Mouse (Mus musculus) myocyte (in vitro differentiated cells): Measurements from ENCODE around the gene Enpp7. TPM values are rescaled to one million over a fixed set of nuclear protein-coding genes. Genes with fewer than 3 reads are reported as not detected.

Experiments used
- H3K27me3 ChIP-seq: one replicate; pipeline ENCODE4 v1.6.1; 2011; ENCODE audit not compliant: control insufficient read depth, insufficient read depth, insufficient read length
- H3K36me3 ChIP-seq: one replicate; pipeline ENCODE4 v1.6.1; 2011; ENCODE audit not compliant: control insufficient read depth, insufficient read depth
- H3K4me2 ChIP-seq: one replicate; pipeline ENCODE4 v1.6.1; 2011; ENCODE audit warnings: low read depth, control low read depth
- H3K4me3 ChIP-seq: one replicate; pipeline ENCODE4 v1.5.1; 2011; ENCODE audit warnings: mild to moderate bottlenecking, control low read depth, moderate library complexity
- H3K79me2 ChIP-seq: one replicate; pipeline ENCODE4 v1.6.1; 2011; ENCODE audit not compliant: control insufficient read depth, insufficient read depth
- H3ac ChIP-seq: one replicate; pipeline ENCODE4 v1.6.1; 2011; ENCODE audit not compliant: control insufficient read depth, insufficient read length
- CEBPB ChIP-seq: IDR thresholded peaks from 2 replicates; pipeline ENCODE4 v1.6.1; 2011; ENCODE audit warnings: mild to moderate bottlenecking, moderate library complexity; ENCODE audit not compliant: poor library complexity, insufficient read depth, severe bottlenecking
- E2F4 ChIP-seq: IDR thresholded peaks from one replicate; pipeline ENCODE4 v1.6.1; 2011; ENCODE audit warnings: mild to moderate bottlenecking, control low read depth, moderate library complexity; ENCODE audit not compliant: insufficient read depth
- MAX ChIP-seq: IDR thresholded peaks from one replicate; pipeline ENCODE4 v1.6.1; 2011; ENCODE audit warnings: low read depth, mild to moderate bottlenecking, control low read depth
- MYOD1 ChIP-seq, 3 experiments: IDR thresholded peaks; one replicate each; pipeline ENCODE4 v1.6.1; 2011; ENCODE audit warnings: control low read depth in 2 of 3, low read depth in 2 of 3, mild to moderate bottlenecking in 2 of 3, moderate library complexity in 1 of 3; ENCODE audit not compliant: insufficient read length in 2 of 3, control insufficient read depth in 1 of 3
- MYOG ChIP-seq, 3 experiments: IDR thresholded peaks; one replicate each; pipeline ENCODE4 v1.6.1; 2011; ENCODE audit warnings: control low read depth in 2 of 3, low read depth in 2 of 3, mild to moderate bottlenecking in 2 of 3; ENCODE audit not compliant: insufficient read length in 2 of 3, control insufficient read depth in 1 of 3, insufficient read depth in 1 of 3
- POLR2A ChIP-seq: IDR thresholded peaks from one replicate; pipeline ENCODE4 v1.6.1; 2011; ENCODE audit warnings: low read depth, mild to moderate bottlenecking, control low read depth, moderate library complexity; ENCODE audit not compliant: insufficient read length
- POLR2AphosphoS2 ChIP-seq: IDR thresholded peaks from one replicate; pipeline ENCODE4 v1.6.1; 2011; ENCODE audit warnings: low read depth, control low read depth; ENCODE audit not compliant: insufficient read length
- REST ChIP-seq: IDR thresholded peaks from one replicate; pipeline ENCODE4 v1.6.1; 2011; ENCODE audit warnings: mild to moderate bottlenecking, control low read depth, moderate library complexity; ENCODE audit not compliant: insufficient read depth, insufficient read length
- SRF ChIP-seq: IDR thresholded peaks from one replicate; pipeline ENCODE4 v1.6.1; 2011; ENCODE audit warnings: low read depth; ENCODE audit not compliant: control insufficient read depth, insufficient read length
- TCF12 ChIP-seq: IDR thresholded peaks from one replicate; pipeline ENCODE4 v1.6.1; 2011; ENCODE audit warnings: mild to moderate bottlenecking, control low read depth; ENCODE audit not compliant: poor library complexity, insufficient read depth, severe bottlenecking
- TCF3 ChIP-seq: IDR thresholded peaks from one replicate; pipeline ENCODE4 v1.6.1; 2011; ENCODE audit warnings: low read depth, control low read depth; ENCODE audit not compliant: insufficient read length
- USF1 ChIP-seq: IDR thresholded peaks from one replicate; pipeline ENCODE4 v1.6.1; 2011; ENCODE audit warnings: low read depth, mild to moderate bottlenecking, control low read depth, moderate library complexity
- polyA plus RNA-seq: library from polyadenylated mRNA; unstranded; fragments of >200 nt; fragmentation: generic; extraction: Trizol; gene quantifications from one replicate; pipeline ENCODE4 v1.2.1, GENCODE M21; 2012; ENCODE audit warnings: missing spikeins

The Enpp7 gene
- polyA plus RNA-seq, 1 experiment = not detected

- no peaks in the 10 kb centered on the region for H3K36me3 ChIP-seq
- no peak for TF ChIP-seq POLR2AphosphoS2
- TF ChIP-seq POLR2A = no peak
- TF ChIP-seq MYOG (IDR thresholded peaks at IDR 0.05; ENCODE audit: control insufficient read depth in 1 of 3, insufficient read depth in 1 of 3, insufficient read length in 2 of 3, low read depth in 2 of 3) = no peak
- TF ChIP-seq CEBPB = no peak
- no peak for TF ChIP-seq TCF3
- no peak for TF ChIP-seq E2F4
- TF ChIP-seq REST = no peak
- no peak for TF ChIP-seq USF1
- TF ChIP-seq MYOD1 (IDR thresholded peaks at IDR 0.05; ENCODE audit: control insufficient read depth in 1 of 3, insufficient read length in 2 of 3, low read depth in 2 of 3) = no peak
- no peak for TF ChIP-seq SRF
- TF ChIP-seq TCF12 = no peak
- TF ChIP-seq MAX = no peak
- no peak overlapping the region for H3K4me2 ChIP-seq
- H3K27me3 ChIP-seq = peaks cover 90% of the 10 kb centered on the region
- no peaks in the 10 kb centered on the region for H3K79me2 ChIP-seq
- H3ac ChIP-seq = no peak overlapping the region
- no peak overlapping the region for H3K4me3 ChIP-seq
These were observed 22.9 kb upstream of the Enpp7 start for GRCm38 (mm10) chr11:118965078-118965477.

DNA sequence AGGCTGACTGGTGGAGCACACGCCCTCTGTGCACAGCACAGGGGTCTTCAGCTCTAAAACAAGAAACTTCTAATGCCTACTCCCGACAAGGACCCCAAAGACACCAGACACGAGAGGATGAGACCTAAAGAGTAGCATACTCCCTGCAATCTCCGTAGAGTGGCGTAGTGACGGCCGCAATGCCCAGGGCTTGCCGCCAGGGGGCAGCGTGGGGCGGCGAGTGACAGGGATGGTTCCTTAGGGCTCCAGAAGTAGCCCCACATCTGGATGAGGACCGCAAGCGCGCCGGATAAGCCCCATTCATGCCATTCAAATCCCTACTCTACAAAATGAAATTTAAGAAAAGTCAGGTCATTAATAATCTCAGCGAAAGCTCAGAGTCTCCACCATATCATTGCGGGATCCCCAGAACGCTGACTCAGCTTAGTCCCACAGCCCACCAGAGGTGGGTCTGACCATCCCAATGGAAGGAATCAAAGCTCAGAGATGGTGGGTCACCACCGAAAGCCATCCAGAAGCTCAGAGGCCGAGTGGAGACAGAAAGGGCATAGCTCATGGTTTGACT is 16.4 kb upstream of the Enpp7 start:
- TF ChIP-seq E2F4 (no peak), POLR2A (no peak), USF1 (no peak), POLR2AphosphoS2 (no peak)
- Histone ChIP-seq H3ac (no peak overlapping the region), H3K4me3 (no peak overlapping the region), H3K4me2 (no peak overlapping the region), H3K79me2 (no peaks in the 10 kb centered on the region), H3K36me3 (no peaks in the 10 kb centered on the region), H3K27me3 (peaks cover 65% of the 10 kb centered on the region)

DNA sequence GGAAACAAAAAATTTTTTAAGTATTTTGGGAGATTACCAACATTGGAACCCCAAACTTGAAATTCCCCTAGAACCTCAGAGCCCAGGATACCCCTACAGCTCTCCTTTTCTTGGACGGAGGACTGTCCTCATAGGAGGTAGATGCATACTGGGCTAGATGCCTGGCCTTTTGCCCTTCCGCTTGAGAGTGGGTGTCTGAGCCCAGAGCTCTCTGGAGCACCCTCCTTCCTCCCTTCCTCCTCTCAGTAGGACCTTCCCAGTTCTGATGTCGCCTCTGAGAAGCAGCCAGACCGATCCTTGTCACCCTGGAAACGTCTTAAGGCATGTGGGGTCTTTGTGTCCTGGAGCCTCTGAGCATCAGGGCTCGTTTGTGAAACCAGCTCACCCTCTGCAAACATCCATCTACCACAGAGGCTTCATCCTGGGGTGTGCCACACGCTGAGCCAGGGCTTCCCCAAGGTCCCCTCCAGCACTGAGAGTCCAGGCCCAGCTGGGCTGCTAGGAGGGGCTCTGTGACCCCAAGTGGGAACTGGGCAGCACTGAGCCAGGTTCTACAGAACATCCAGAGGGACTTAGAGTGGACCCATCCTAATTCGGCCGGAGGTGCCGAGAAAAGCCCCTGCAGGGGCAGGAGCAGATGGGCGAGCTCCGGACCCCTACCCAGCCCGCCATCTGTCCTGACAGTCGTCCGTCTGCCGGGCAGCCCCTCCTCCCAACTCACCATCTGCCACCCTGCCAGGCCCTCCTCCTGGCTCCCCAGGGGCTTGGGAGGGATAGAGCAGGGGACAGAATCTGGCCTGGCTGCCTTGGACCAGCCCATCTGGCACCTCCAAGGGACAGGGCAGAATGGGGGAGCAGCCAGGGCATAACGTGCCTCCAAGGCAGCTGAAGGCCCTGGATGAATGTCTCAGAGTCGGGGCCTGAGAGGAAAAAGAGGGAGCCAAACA is 15.3 kb upstream of the Enpp7 start:
- Histone ChIP-seq H3K4me3 (no peak overlapping the region), H3K27me3 (peaks cover 60% of the 10 kb centered on the region), H3K36me3 (no peaks in the 10 kb centered on the region), H3K79me2 (no peaks in the 10 kb centered on the region), H3ac (no peak overlapping the region), H3K4me2 (no peak overlapping the region)
- TF ChIP-seq TCF12 (no peak), CEBPB (no peak), MAX (no peak)

DNA sequence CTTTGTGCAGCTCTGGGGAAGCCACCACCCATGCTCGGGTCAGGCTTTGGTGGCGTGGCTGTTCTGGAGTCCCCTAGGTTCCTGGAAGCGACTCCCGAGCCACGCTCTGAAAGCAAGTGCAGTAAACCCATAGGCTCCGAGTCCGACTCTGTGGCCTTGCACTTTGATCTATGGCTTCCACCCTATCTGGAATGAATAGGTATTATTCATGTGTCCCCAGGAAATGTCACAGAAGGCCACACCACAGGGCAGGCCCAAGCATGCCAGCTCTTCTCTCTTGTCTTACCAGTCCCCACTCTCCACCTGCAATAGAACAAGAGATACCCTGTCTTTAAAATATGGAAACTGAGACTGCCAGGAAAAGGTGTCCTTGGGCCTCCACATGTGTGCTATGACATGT is 13.6 kb upstream of the Enpp7 start:
- no peaks in the 10 kb centered on the region for H3K36me3 ChIP-seq
- TF ChIP-seq MYOG (IDR thresholded peaks at IDR 0.05; ENCODE audit: control insufficient read depth in 1 of 3, insufficient read depth in 1 of 3, insufficient read length in 2 of 3, low read depth in 2 of 3) = no peak
- TF ChIP-seq POLR2A = no peak
- no peak for TF ChIP-seq TCF12
- TF ChIP-seq TCF3 = no peak
- no peak overlapping the region for H3K4me3 ChIP-seq
- H3K79me2 ChIP-seq = no peaks in the 10 kb centered on the region
- peaks cover 60% of the 10 kb centered on the region for H3K27me3 ChIP-seq
- H3K4me2 ChIP-seq = no peak overlapping the region
- no peak overlapping the region for H3ac ChIP-seq

DNA sequence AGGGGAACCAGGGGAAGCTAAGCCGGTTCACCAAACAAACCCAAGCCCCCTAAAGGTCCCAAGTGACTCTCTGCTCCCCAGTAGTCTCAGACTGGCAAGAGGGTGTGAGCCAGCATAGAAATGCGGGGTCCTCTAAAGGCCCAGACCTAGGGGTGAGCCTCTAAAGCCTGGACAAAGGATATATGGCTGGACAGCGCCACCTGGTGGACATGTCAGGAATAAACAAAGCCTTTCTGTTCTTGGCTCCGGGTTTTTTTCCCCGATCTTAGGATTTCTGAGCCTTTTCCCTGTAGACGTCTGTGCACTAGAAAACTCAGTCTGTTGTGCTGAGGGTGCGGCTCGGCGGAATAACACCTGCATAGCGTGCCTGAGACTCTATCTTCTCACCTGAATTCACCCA is 12.6 kb upstream of the Enpp7 start:
- Histone ChIP-seq H3K36me3 (no peaks in the 10 kb centered on the region), H3K4me3 (no peak overlapping the region), H3K4me2 (no peak overlapping the region), H3K79me2 (no peaks in the 10 kb centered on the region), H3ac (no peak overlapping the region), H3K27me3 (peaks cover 59% of the 10 kb centered on the region)
- TF ChIP-seq POLR2AphosphoS2 (no peak), POLR2A (no peak), CEBPB (no peak), E2F4 (no peak), TCF3 (no peak), TCF12 (no peak), MYOG (IDR thresholded peaks at IDR 0.05; ENCODE audit: control insufficient read depth in 1 of 3, insufficient read depth in 1 of 3, insufficient read length in 2 of 3, low read depth in 2 of 3) (no peak), USF1 (no peak), MAX (no peak), SRF (no peak), REST (no peak), MYOD1 (IDR thresholded peaks at IDR 0.05; ENCODE audit: control insufficient read depth in 1 of 3, insufficient read length in 2 of 3, low read depth in 2 of 3) (no peak)
